Mouse (Mus musculus) gastrocnemius, postnatal 4 days (tissue): ENCODE results near the gene Gzmn. TPM values are rescaled to one million over a fixed set of nuclear protein-coding genes. Genes with fewer than 3 reads are reported as not detected.
"Not testable (repeated sequence)": the region's sequence is repeated elsewhere in the genome, so short reads cannot be mapped to it uniquely, and the experiment has no call there.

Source experiments
- DNase-seq, 2 experiments: peaks; one replicate each; pipeline ENCODE4 v3.0.0; 2021 to 2022; ENCODE audit warnings: low spot score in 2 of 2, mixed read lengths in 2 of 2
- long read RNA-seq, 2 experiments: library from polyadenylated mRNA; stranded (forward); transcript quantifications; one replicate each; pipeline ENCODE4 v2.0.0; 2021
- total RNA-seq, 2 experiments: library from RNA; stranded (reverse); gene quantifications; 2 replicates each; pipeline ENCODE4 v1.2.3; 2021

Gzmn gene
- total RNA-seq = under 1 TPM; 0.29 TPM
- long read RNA-seq, experiment 1 = 0 reads
- long read RNA-seq, experiment 2 = 0 reads

DNA sequence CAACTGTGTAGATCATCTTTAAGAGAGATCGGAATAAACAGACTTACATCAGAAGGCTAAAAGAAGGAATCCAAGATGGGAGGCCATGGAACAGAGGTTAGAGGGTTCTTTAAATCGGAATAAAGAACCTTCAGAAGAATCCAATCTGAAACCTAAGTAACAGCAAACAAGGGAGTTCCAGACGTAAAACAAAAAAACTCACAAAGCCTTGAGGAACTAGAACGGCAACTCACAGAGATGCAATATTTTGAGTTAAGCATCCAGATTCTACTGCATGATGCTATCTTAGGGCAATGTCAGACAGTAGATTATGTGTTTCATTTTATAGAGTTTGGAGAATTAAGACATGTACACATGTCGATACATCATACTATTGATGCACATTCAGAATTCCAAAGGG, at the start of gene Gzmn:
Gene Gzmn (minus strand): TSS at position 101 of the 400 bp plus-strand sequence.
- no peak for DNase-seq

- DNase-seq = no peak
Measured at GRCm38 (mm10) chr14:56211317-56211716, 36.9 kb upstream of the Gzmn start, which contains the start of gene Gzmf. TSS of gene Gzmf (minus strand) at chr14:56211417.

GRCm38 (mm10) chr14:56205613-56206012, 31.2 kb upstream of the Gzmn start:
- DNase-seq = no peak

DNA sequence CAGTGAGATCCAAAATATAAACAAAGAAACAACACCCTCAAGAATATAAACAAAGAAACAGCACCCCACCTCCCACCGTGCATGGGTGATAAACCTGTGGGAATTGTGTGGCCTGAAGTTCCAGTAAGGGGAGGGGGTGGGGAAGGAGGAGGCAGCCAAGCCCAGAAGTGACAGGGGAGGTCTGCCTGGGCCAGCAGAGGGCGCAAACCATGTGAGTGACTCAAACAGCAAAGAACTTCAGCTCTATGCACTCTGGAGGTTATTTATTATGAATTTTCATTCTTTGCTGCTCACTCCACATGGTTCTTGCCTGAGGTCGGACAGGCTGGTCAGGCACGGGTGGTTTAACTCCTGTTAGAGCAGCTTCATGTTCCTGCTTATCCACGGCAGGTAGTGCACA, 30.6 kb upstream of the Gzmn start:
- DNase-seq = not testable (repeated sequence)

DNA sequence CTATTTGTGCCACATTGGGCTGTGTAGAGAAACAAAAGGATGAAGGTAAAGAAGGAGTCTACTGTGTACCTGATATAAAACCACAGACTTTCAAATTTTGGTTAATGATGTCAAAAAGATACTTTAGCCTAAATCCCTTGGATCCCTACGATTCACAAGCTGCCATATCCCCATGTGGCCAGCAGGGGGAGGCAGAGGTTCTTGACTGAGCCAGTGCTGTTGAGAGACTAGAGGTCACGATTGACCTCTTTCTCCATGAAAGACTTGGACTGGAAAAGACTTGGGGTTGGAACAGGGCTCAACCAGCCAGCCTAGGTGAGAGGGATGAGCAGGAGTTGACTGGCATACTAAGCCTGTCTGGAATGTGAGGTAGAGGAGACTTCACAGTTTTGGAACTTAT, 29.6 kb upstream of the Gzmn start:
- peak; percentile 47 to 51 for DNase-seq

DNA sequence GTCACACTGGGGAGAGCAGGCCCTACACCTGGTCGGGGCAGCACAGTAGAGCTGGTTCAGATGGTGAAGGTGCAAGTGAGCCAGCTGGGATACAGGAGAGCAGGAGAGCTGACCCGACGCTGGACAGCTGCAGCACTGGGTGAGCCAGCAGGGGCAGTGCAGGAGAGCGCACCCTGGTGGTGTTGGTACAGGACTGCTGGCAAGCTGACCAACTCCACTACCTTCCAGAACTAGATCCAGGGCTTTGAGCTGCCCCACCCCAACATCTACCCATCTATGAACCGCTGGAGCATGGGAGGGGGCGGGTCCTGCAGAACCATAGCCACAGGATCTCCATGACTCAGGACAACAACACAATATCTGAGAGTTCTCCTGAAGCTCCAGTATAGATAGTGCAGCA, 12.5 kb upstream of the Gzmn start:
- DNase-seq = no peak

DNA sequence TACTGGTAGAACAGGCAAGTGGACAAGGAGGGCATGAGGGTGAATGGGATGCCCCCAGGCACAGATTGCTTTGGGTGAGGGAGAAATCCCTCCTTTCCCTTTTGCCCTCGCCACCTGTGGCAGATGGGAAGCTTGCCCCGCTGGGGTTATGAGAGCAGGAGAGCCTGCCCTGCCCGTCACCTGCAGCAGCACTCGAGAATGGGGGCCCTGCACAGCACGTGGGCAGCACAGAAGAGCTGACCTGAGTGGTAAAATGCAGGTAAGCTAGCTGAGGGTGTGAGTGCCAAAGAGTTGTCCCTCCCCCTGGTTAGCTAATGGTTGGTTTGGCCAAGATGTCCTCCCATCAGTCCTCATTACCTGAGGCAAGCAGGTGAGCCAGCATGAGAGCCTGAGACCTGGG, 12.1 kb upstream of the Gzmn start:
- no peak for DNase-seq

GRCm38 (mm10) chr14:56177651-56178050, 3.3 kb upstream of the Gzmn start:
- peak in 1 of 2 experiments; percentile 37 for DNase-seq

GRCm38 (mm10) chr14:56173396-56173795, 1.0 kb downstream of the Gzmn start:
- no peak for DNase-seq

DNA sequence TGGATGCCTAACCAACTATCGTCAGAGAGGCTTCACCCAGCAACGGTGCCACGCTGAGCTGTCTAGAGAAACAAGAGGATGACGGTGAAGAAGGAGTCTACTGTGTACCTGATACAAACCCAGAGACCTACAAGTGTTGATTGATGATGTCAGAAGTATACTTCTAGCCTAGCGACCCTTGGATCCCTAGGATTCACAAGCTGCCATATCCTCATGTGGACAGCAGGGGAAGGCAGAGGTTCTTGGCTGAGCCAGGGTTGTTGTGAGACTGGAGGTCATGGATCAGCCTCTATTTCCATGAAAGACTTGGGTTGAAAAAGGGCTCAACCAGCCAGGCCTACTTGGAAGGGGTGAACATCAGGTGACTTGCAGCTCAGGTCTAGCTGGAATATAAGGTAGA, 1.7 kb downstream of the Gzmn start:
- no peak for DNase-seq

GRCm38 (mm10) chr14:56168009-56168408, 6.4 kb downstream of the Gzmn start:
- no peak for DNase-seq

DNA sequence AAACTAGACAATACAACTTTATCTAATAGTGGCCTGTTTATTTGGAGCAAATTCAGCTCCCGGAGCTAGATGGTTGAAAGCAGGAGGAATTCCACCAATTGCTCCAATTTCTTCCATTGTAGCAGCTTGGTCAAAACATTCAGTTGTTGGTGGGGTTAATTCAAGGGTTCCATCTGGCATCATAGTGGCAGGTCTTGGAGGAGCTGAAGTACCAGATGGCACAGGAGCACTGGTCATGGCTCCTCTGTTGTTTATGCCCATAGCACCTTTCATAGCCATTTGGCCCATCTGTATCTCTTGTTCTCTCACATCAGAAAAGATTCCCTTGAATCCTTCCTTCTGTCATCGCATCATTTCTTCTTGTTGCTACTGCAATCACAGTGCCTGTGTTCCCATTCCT, 12.3 kb downstream of the Gzmn start:
- DNase-seq = no peak

- DNase-seq = not testable (repeated sequence)
Measured at GRCm38 (mm10) chr14:56159479-56159878, 14.9 kb downstream of the Gzmn start, which contains the start of gene Gzmg. TSS of gene Gzmg (minus strand) at chr14:56159579.

DNA sequence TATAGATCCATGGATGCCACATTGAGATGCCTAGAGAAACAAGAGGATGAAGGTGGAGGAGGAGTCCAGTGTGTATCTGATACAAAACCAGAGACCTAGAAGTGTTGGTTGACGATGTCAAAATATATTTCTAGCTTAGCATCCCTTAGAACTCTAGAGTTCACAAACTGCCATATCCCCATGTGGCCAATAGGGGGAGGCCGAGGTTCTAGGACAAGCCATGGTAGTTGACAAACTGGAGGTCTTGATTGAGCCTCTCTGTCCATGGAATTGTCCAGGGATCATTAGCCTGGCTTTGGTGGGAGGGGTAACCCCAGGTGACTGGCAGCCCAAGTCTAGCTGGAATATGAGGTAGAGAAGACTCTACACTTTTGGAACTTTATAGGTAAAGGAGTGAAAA, 19.1 kb downstream of the Gzmn start:
- DNase-seq = no peak

DNA sequence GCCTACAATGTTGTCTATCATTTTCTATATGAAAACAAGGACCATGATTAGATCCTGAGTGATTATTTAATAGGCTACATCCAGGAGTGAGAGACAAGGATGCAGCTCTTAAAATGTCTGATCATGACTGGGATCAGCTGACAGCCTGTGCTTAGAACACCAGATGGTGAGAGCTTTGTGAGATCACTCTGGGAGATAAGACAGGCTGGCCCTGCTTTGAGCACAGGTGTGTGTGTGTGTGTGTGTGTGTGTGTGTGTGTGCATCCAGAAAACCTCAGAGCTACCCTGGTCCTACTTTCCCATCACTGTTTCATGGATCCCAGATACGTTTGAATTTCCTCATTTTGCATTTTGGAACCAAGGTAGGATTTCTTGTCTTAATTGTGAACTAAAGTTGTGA, 40.7 kb downstream of the Gzmn start:
- DNase-seq = not testable (repeated sequence)

DNA sequence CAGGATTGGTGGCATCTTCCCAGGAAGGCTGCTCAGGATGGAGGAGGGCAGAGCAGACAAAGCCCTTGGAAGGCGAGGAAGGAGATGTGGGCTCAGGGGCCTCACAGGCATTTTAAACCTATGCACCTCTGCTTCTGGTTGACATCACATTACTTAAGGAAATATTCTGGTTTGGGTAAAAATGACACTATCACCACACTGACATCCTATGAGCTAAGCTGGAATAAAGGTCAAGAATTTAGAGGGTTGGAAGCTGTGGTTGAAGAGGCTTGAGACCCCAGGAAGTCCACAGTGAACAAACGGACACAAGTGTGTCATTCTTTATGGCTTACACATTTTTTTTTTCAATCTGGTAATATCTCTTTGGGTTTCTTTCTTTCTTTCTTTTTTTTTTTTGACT, 41.9 kb downstream of the Gzmn start, which contains the start of gene Gzmd:
Gene Gzmd (minus strand): TSS at position 101 of the 400 bp plus-strand sequence.
- not testable (repeated sequence) for DNase-seq

GRCm38 (mm10) chr14:56128341-56128740, 46.1 kb downstream of the Gzmn start:
- no peak for DNase-seq

GRCm38 (mm10) chr14:56123516-56123915, 50.9 kb downstream of the Gzmn start:
- DNase-seq = no peak

DNA sequence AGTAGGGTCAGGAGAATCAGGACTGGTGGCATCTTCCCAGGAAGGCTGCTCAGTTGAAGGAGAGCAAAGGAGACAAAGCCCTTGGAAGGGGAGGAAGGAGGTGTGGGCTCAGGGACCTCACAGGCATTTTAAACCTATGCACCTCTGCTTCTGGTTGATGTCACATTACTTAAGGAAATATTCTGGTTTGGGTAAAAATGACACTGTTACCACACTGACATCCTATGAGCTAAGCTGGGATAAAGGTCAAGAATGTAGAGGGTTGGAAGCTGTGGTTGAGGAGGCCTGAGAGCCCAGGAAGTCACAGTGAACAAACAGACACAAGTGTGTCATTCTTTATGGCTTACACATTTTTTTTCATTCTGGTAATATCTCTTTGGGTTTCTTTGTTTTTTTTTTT, 53.9 kb downstream of the Gzmn start, which contains the start of gene Gzme:
Gene Gzme (minus strand): TSS at position 101 of the 400 bp plus-strand sequence.
- DNase-seq = peak in 1 of 2 experiments; percentile 0
